Mouse (Mus musculus): ENCODE measurements around the gene Ptpn18.
A peak's percentile ranks its signal among the peaks of the same experiment; 100 is the strongest.
"Not testable (repeated sequence)": the region's sequence is repeated elsewhere in the genome, so short reads cannot be mapped to it uniquely, and the experiment has no call there.

Gene Ptpn18

DNA sequence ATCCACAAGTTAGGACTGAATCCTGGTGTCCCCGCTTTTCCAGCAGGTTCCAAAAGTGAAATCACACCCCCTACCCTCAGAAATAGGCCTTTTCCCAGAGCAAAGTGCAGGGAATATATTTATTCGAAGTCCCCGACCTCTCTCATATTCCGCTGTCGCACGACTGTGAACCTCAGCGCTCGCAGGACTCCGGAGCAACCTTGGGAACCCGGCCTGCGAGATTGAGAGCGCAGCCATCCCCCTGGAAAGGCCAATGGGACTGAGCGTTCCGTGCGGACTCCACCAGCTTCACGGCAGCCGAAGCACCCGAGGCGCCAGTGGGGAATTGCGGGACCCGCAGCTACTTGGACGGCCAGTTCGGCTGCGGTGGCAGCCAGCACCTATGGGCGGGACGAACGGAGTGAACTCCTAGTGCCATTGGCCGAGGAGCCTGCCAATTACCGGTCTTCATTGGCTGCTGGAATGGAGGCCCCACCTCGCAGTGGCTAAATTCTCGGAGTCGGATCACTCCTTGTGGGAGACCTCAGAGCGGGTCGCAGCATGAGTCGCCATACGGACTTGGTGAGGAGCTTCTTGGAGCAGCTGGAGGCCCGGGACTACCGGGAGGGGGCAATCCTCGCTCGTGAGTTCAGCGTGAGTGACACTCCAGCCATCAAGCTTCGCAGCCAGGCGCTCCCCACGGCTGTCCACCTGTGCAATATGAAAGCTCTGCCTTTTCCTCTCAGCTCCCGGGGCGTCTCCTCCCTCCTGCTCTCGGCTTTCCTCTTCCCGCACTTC is at the start of gene Ptpn18:
Ptpn18 (plus strand) TSS at position 479 of the 777 bp plus-strand sequence.
- DNase-seq, result peak; percentile 91 to 93

GRCm38 (mm10) chr1:34428466-34428865 is 31.1 kb upstream of the Ptpn18 start:
- DNase-seq, result no peak

DNA sequence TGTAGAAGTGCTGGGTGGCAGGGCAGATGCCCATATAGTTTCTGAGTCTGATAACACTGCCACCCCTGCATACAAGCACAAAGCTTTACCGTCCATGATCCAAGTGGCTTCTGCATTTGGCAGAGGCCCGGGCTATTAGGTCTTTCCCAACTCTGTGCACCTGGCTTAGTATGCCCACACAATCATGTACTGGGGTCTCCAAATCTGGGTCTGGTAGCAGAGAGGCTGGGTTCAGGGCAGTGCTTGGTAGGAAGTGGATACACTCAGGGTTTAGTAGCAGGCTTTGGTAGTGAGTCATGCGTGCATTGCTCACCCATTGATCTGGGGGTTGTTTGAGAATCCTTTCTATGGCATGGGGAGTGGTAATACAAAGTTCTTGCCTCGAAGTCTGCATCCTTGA is 30.3 kb upstream of the Ptpn18 start:
- DNase-seq, result no peak

DNA sequence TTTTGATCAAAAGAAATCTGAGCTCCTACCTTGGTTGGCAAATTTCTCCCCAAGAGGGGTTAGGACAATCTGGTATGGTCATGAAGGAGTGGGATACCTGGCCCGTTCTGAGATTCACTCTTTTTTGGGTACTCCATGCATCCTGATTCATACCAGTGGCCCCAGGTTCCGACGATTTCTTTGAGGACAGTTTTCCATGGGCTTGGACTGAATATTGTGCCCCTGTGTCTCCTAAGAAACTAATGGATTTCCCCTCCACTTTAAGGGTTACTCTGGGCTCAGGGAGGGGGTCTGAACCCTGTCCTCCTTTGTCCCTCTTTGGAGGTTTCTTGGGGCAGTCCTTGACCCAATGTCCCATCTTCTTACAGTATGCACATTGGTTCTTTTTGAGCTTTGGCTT is 28.6 kb upstream of the Ptpn18 start:
- DNase-seq, result no peak

DNA sequence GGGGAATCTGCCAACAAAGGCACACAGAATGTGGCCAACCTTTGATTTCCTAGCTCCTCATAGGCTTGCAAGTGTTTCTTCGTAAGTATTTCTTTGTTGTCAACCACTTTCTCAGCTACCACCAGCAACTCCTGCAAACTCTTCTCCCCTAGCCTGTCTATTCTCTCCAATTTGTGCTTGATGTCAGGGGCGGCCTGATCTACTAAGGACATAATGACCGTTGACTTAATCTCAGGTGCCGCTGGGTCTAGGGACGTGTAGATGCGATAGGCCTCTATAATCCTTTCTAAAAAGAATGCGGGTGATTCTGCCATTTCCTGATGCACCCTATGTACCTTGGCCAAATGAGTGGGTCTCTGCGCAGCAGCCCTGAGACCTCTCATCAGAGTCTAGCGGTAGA is 28.1 kb upstream of the Ptpn18 start:
- no peak for DNase-seq

GRCm38 (mm10) chr1:34432411-34432775 is 27.2 kb upstream of the Ptpn18 start:
- DNase-seq, result peak; percentile 37 to 47

- DNase-seq, result peak; percentile 47 to 56
These were observed 26.6 kb upstream of the Ptpn18 start for GRCm38 (mm10) chr1:34432776-34433481.

- peak; percentile 27 to 32 for DNase-seq
These were observed 25.6 kb upstream of the Ptpn18 start for GRCm38 (mm10) chr1:34433891-34434521.

- DNase-seq, result peak; percentile 86 to 91
These were observed 24.9 kb upstream of the Ptpn18 start for GRCm38 (mm10) chr1:34434660-34435160.

- no peak for DNase-seq
These were observed 24.0 kb upstream of the Ptpn18 start for GRCm38 (mm10) chr1:34435371-34436120.

GRCm38 (mm10) chr1:34436374-34436773 is 23.2 kb upstream of the Ptpn18 start:
- no peak for DNase-seq

- DNase-seq, result not testable (repeated sequence)
These were observed 22.2 kb upstream of the Ptpn18 start for GRCm38 (mm10) chr1:34437366-34437765.

DNA sequence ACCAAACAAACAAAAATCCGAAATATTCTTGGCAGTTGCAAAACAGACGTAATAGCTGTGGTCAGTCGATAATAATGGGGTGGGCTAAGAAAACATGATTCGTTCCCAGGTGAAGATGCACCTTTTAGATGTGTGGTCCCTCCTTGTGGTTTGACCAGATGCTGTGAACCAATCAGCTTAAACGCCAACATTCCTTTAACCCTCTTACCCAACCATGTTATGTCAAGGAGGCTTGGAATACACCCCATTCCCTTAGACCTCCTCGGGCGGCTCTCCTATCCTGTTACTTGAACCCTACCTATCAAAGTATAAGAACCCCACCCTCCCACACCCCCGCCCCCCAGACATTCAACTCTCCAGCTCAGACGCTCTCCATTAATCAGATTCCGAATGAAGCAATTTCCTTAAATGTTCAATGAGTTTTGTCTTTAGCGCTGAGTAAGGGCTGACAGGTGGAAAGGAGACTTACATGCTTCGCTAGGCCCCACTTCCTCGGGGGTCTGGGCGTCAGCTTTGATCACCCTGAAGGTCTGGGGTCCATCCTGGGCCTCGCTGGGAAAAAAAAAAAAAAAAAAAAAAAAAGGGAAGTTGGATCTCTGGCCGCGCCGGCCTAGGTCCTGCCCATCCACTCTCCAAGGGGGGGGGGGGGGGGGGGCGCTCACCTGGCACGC is 21.0 kb upstream of the Ptpn18 start:
- no peak for DNase-seq

DNA sequence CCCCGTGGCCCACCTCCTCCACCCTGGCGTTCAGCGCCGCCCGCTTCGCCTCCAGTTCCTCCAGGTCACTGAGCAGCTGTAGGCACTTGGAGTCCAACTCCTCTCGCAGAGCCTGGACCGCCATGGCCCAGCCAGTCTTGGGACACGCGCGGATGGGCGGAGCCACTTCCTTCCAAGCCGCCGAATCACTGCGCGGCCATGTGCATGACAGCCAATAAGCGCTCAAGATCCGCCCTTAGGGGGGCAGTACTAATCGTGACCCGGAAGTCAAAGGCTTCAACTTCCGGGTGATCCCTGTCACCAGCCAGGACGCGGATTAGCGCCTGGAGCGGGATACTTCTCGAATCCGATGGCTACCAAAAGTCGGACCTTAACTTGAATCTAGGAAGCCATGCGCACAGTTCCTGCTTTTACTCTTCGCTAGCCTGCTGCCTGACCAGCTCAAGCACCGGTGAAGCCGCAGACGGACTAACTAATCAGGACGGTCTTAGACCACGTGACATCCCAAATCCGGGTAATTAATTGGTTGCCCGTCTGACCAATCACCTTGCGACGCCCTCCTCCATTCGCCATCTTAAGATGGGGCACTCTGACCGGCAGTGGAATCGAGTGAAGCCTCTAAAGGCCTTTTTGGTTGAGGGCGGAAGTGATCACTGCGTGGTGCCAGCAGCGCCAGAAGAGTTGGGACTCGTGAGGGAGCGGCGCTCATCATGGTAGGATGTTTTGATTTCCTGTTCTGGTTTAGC is 20.2 kb upstream of the Ptpn18 start, which contains the start of the genes Ccdc115 and Imp4:
Ccdc115 (minus strand) TSS at position 458 of the 746 bp plus-strand sequence.
Imp4 (plus strand) TSS at position 637 of the 746 bp plus-strand sequence.
- peak; percentile 95 to 97 for DNase-seq

- no peak for DNase-seq
These were observed 19.5 kb upstream of the Ptpn18 start for GRCm38 (mm10) chr1:34439961-34440630.

DNA sequence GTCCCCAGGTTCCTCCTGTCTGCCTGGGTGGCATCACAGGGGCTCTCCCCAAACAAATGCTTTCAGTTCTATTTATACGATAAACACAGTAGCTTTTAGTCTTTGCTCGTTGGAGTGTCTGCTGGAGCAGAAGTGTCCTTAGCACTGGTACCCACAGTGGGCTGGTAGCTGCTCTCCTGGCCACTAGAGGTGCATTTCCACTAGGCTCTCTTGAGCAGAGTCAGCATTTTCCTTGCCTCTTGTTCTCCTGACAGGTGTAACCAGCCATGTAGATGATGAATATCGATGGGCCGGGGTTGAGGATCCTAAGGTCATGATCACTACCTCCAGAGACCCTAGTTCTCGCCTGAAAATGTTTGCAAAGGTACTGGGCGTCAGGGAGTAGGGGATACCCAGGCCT is 16.4 kb upstream of the Ptpn18 start:
- no peak for DNase-seq

- DNase-seq, result no peak
These were observed 1.1 kb upstream of the Ptpn18 start for GRCm38 (mm10) chr1:34458431-34458830.

- peak; percentile 51 to 55 for DNase-seq
These were observed 489 bp downstream of the Ptpn18 start for GRCm38 (mm10) chr1:34460061-34460441.

- peak; percentile 75 to 83 for DNase-seq
These were observed 3.2 kb downstream of the Ptpn18 start for GRCm38 (mm10) chr1:34462766-34463165.

DNA sequence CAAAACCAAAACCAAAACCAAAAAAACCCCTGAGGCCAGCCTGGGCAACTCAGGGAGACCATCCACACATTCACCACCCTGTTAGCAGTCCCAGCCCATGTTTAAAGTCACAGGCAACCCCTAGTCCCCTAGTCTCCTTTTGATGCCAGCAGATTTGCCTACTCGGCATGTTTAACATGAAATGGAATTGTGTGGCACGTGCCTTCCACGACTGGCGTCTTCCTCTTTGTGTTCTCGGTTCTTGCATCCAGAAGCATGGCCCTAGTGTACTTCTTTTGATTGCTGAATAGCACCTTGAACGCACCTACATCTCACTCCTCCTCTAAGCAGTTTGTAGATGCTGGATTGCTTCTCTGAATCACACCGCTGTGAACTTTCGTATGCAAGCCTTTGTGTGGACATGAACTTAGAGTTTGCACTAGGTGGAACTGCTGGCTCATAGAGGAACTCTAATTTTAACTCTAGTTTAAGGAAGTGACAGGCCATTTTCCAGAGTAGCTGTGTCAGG is 4.8 kb downstream of the Ptpn18 start:
- DNase-seq, result no peak

DNA sequence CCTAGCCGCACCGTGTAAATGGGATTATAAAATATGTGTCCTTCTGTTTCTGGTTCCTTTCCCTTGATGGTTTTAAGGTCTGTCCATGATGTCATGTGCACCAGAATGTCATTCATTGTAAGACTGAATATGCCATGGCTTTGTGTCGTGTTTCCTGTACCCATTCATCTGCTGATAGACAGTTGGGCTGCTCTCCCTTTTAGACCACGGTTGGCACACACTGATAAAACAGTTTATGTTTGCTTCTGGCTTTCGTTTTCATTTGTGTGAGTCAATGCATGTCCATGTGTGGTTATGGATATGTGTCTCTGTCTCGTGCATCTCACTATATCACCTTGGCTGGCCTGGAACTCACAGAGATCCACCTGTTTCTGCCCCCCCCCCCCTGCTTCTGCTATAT is 5.9 kb downstream of the Ptpn18 start:
- DNase-seq, result no peak
